Mouse (Mus musculus): Measurements from ENCODE around the gene Gm28897. TPM values are rescaled to one million over a fixed set of nuclear protein-coding genes. Genes with fewer than 3 reads are reported as not detected.
"Not testable (repeated sequence)": the region's sequence is repeated elsewhere in the genome, so short reads cannot be mapped to it uniquely, and the experiment has no call there.

Gene Gm28897
- not detected in 2 replicates for polyA plus RNA-seq (2012)

DNA sequence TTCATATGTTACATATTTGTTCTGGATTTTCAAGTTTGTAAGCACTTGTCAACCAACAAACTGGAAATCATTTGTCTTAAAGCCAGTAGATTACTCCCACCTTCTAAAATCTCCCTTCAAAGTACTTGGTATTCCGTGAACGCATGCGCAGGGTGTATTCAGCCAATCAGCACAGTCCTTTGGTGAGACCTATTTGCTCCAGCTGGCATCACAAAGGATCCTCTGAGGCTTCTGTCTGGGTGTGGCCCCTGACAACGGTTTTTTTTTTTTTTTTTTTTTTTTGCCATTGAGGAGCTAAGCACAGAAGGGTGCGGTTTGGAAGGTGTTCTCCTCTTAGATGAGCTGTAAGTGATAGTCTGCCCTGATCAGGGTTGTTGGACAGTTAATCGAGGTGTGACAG is at the start of gene Gm28897:
Gene Gm28897, plus strand, starts transcription at position 301 of the 400 bp plus-strand sequence.
- not testable (repeated sequence) for H3K9me3 ChIP-seq (ENCODE audit: control insufficient read depth, low read length); H3K27me3 ChIP-seq (ENCODE audit: control insufficient read depth); H3K4me1 ChIP-seq (ENCODE audit: control insufficient read depth); H3K36me3 ChIP-seq (ENCODE audit: control insufficient read depth); H3K4me3 ChIP-seq (replicated peaks)

Measured in erythroblast, embryonic 14.5 days (primary cell).